Mouse (Mus musculus): ENCODE measurements around the gene Ccdc150. TPM values are rescaled to one million over a fixed set of nuclear protein-coding genes. Genes with fewer than 3 reads are reported as not detected.

The Ccdc150 gene
- total RNA-seq, 2 experiments from 2014 or later, result not detected

Other genes starting within 250 kb of the Ccdc150 start
- 10 to 100 TPM; 53.6 to 58.9 TPM for gene Hecw2, start 55.5 kb upstream of the Ccdc150 start, total RNA-seq (2021)
- gene Gtf3c3, start 188.3 kb downstream of the Ccdc150 start, total RNA-seq (2021), result 10 to 100 TPM; 25.9 to 26.3 TPM

Measured in left cerebral cortex, adult 18-20 months (tissue).